Mouse (Mus musculus) embryonic facial prominence, embryonic 11.5 days (tissue): Measurements from ENCODE around the gene Nanos2. TPM values are rescaled to one million over a fixed set of nuclear protein-coding genes. Genes with fewer than 3 reads are reported as not detected.
A peak's percentile ranks its signal among the peaks of the same experiment; 100 is the strongest.

Experiments
- ATAC-seq: fragments of 200-750 bp; cut with Nextera tagmentation; replicated peaks from 2 replicates; pipeline ENCODE4 v1.8.0; 2017; ENCODE audit warnings: low read depth; ENCODE audit not compliant: insufficient number of reproducible peaks, low FRiP score, low TSS enrichment
- DNase-seq: peaks from one replicate; pipeline ENCODE4 v3.0.0-alpha.2; 2015; ENCODE audit warnings: low spot score
- H3K27ac ChIP-seq: fragments of 300-500 bp; sonication (generic); replicated peaks from 2 replicates; pipeline ENCODE4 v1.5.1; 2014; ENCODE audit warnings: mild to moderate bottlenecking, low read depth, low read length, control low read depth
- H3K27me3 ChIP-seq: fragments of 300-500 bp; sonication (generic); 2 replicates; pipeline ENCODE4 v1.6.1; 2014; ENCODE audit warnings: mild to moderate bottlenecking, low read length, moderate library complexity, mixed read lengths; ENCODE audit not compliant: control insufficient read depth, insufficient read depth
- H3K36me3 ChIP-seq: fragments of 300-500 bp; sonication (generic); replicated peaks from 2 replicates; pipeline ENCODE4 v1.6.1; 2014; ENCODE audit warnings: low read depth, mild to moderate bottlenecking, low read length, moderate library complexity, mixed read lengths; ENCODE audit not compliant: control insufficient read depth, insufficient read depth
- H3K4me1 ChIP-seq: fragments of 300-500 bp; sonication (generic); 2 replicates; pipeline ENCODE4 v1.6.1; 2014; ENCODE audit warnings: low read length, mixed read lengths; ENCODE audit not compliant: control insufficient read depth, insufficient read depth
- H3K4me2 ChIP-seq: fragments of 300-500 bp; sonication (generic); 2 replicates; pipeline ENCODE4 v1.6.1; 2014; ENCODE audit warnings: low read depth, mild to moderate bottlenecking, control low read depth, low read length, moderate library complexity
- H3K4me3 ChIP-seq: fragments of 300-500 bp; sonication (generic); 2 replicates; pipeline ENCODE4 v1.5.1; 2014; ENCODE audit warnings: low read depth, low read length, control low read depth
- H3K9ac ChIP-seq: fragments of 300-500 bp; sonication (generic); replicated peaks from 2 replicates; pipeline ENCODE4 v1.6.1; 2014; ENCODE audit warnings: mild to moderate bottlenecking, control low read depth, low read length
- H3K9me3 ChIP-seq: fragments of 300-500 bp; sonication (generic); replicated peaks from 2 replicates; pipeline ENCODE4 v1.6.1; 2016; ENCODE audit warnings: mild to moderate bottlenecking, low read length, inconsistent platforms, mixed read lengths; ENCODE audit not compliant: control insufficient read depth
- WGBS: fragments of 180-500 bp; shearing (Covaris S2); extraction: QIAGEN DNeasy Blood & Tissue Kit; methylation state at CpG from one replicate; pipeline ENCODE4 v1.1.7; 2014; 5-methylcytosine and 5-hydroxymethylcytosine counted together
- polyA plus RNA-seq: library from polyadenylated mRNA; unstranded; fragments of >200 nt; fragmentation: Nextera tagmentation; extraction: Ambion mirVana; gene quantifications from 2 replicates; pipeline ENCODE4 v1.2.1, GENCODE M21; 2014

The Nanos2 gene
- polyA plus RNA-seq, 1 experiment from 2014 or later = not detected

GRCm38 (mm10) chr7:19012882-19013281, 25.7 kb downstream of the Nanos2 start:
- peaks cover 3% of the 10 kb centered on the region; the same call in 1 of the 2 replicates for H3K4me1 ChIP-seq
- H3K9me3 ChIP-seq = no peaks in the 10 kb centered on the region
- DNase-seq (no peak), ATAC-seq (no peak)
- no peak overlapping the region for H3K9ac ChIP-seq
- H3K27ac ChIP-seq = no peak overlapping the region
- H3K36me3 ChIP-seq = no peaks in the 10 kb centered on the region; the same call in 1 of the 2 replicates
- no peak overlapping the region for H3K4me3 ChIP-seq
- H3K4me2 ChIP-seq = no peak overlapping the region
- no peaks in the 10 kb centered on the region for H3K27me3 ChIP-seq
- 38% methylated on average over 2 of the region's 2 CpGs for WGBS

GRCm38 (mm10) chr7:19014452-19014851, 27.3 kb downstream of the Nanos2 start:
- H3K9me3 ChIP-seq = no peaks in the 10 kb centered on the region
- peaks cover 3% of the 10 kb centered on the region; the same call in 1 of the 2 replicates for H3K4me1 ChIP-seq
- H3K4me2 ChIP-seq = no peak overlapping the region
- H3K4me3 ChIP-seq = no peak overlapping the region
- H3K36me3 ChIP-seq = no peaks in the 10 kb centered on the region
- DNase-seq = no peak
- no peaks in the 10 kb centered on the region for H3K27me3 ChIP-seq
- H3K27ac ChIP-seq = no peak overlapping the region
- H3K9ac ChIP-seq = no peak overlapping the region
- no peak for ATAC-seq
- WGBS = 64% methylated on average over 15 of the region's 15 CpGs

- peaks cover 3% of the 10 kb centered on the region; the same call in 1 of the 2 replicates for H3K4me1 ChIP-seq
- H3K27me3 ChIP-seq = peaks cover 4% of the 10 kb centered on the region; the same call in 1 of the 2 replicates
- WGBS = 82% methylated on average over 4 of the region's 4 CpGs
- no peak for DNase-seq
- H3K9me3 ChIP-seq = no peaks in the 10 kb centered on the region
- H3K36me3 ChIP-seq = no peaks in the 10 kb centered on the region
- H3K27ac ChIP-seq = no peak overlapping the region
- no peak overlapping the region for H3K4me3 ChIP-seq
- H3K4me2 ChIP-seq = no peak overlapping the region
- no peak for ATAC-seq
- H3K9ac ChIP-seq = no peak overlapping the region
Measured at GRCm38 (mm10) chr7:19016042-19016441, 28.8 kb downstream of the Nanos2 start.

- Histone ChIP-seq H3K4me1 (no peaks in the 10 kb centered on the region), H3K9me3 (no peaks in the 10 kb centered on the region), H3K9ac (no peak overlapping the region), H3K27ac (no peak overlapping the region), H3K4me3 (no peak overlapping the region), H3K27me3 (peaks cover 19% of the 10 kb centered on the region), H3K36me3 (no peaks in the 10 kb centered on the region), H3K4me2 (no peak overlapping the region)
- ATAC-seq = no peak
- 86% methylated on average over 7 of the region's 7 CpGs for WGBS
- no peak for DNase-seq
Measured at GRCm38 (mm10) chr7:19017909-19018308, 30.7 kb downstream of the Nanos2 start.

GRCm38 (mm10) chr7:19021048-19021447, 33.8 kb downstream of the Nanos2 start:
- H3K27ac ChIP-seq = no peak overlapping the region
- peaks cover 29% of the 10 kb centered on the region for H3K27me3 ChIP-seq
- DNase-seq = no peak
- no peak overlapping the region for H3K4me3 ChIP-seq
- no peaks in the 10 kb centered on the region for H3K36me3 ChIP-seq
- no peaks in the 10 kb centered on the region for H3K9me3 ChIP-seq
- H3K4me1 ChIP-seq = no peaks in the 10 kb centered on the region; the same call in 1 of the 2 replicates
- H3K9ac ChIP-seq = no peak overlapping the region
- no peak overlapping the region for H3K4me2 ChIP-seq
- ATAC-seq = no peak
- 20% methylated on average over 8 of the region's 8 CpGs for WGBS

GRCm38 (mm10) chr7:19022189-19022958, 35.2 kb downstream of the Nanos2 start:
- Histone ChIP-seq H3K4me1 (no peaks in the 10 kb centered on the region; the same call in 1 of the 2 replicates), H3K27ac (no peak overlapping the region), H3K9ac (no peak overlapping the region), H3K36me3 (no peaks in the 10 kb centered on the region), H3K4me3 (no peak overlapping the region), H3K4me2 (no peak overlapping the region), H3K27me3 (peaks cover 29% of the 10 kb centered on the region), H3K9me3 (no peaks in the 10 kb centered on the region)
- ATAC-seq = no peak
- DNase-seq = no peak
- 58% methylated on average over 18 of the region's 18 CpGs for WGBS

GRCm38 (mm10) chr7:19023357-19023814, 36.2 kb downstream of the Nanos2 start, which contains the start of gene Foxa3:
TSS of gene Foxa3 (minus strand) at chr7:19023538.
- Histone ChIP-seq H3K4me1 (no peaks in the 10 kb centered on the region; the same call in 1 of the 2 replicates), H3K9ac (peak within 1 kb of the TSS; percentile 93), H3K4me2 (0 out of 2 replicates have a peak within 1 kb of the TSS, but pooled peaks have one; percentile 13), H3K9me3 (no peaks in the 10 kb centered on the region), H3K27ac (peak within 1 kb of the TSS; percentile 41; the same call in 1 of the 2 replicates), H3K4me3 (peak within 1 kb of the TSS; percentile 92), H3K27me3 (peaks cover 29% of the 10 kb centered on the region), H3K36me3 (no peaks in the 10 kb centered on the region)
- 4% methylated on average over 29 of the region's 30 CpGs for WGBS
- no peak for DNase-seq
- peak; percentile 22 for ATAC-seq

- H3K27ac ChIP-seq = peak within 1 kb of the TSS; percentile 41; the same call in 1 of the 2 replicates
Measured at GRCm38 (mm10) chr7:19024096-19024506, 36.9 kb downstream of the Nanos2 start, which contains the start of gene Sympk. TSS of gene Sympk (plus strand) at chr7:19024377.

More at GRCm38 (mm10) chr7:19024096-19024506, 36.9 kb downstream of the Nanos2 start, which contains the start of gene Sympk:
- ATAC-seq = peak; percentile 92
- Histone ChIP-seq H3K36me3 (peaks cover 4% of the 10 kb centered on the region), H3K27me3 (peaks cover 29% of the 10 kb centered on the region), H3K9ac (peak within 1 kb of the TSS; percentile 93), H3K4me3 (peak within 1 kb of the TSS; percentile 92), H3K9me3 (no peaks in the 10 kb centered on the region), H3K4me1 (no peaks in the 10 kb centered on the region; the same call in 1 of the 2 replicates), H3K4me2 (peak within 1 kb of the TSS; percentile 82)
- under 1% methylated on average over 36 of the region's 50 CpGs for WGBS
- DNase-seq = peak; percentile 98
